Mouse (Mus musculus) liver, embryonic 14.5 days (tissue): Measurements from ENCODE around the gene Crispld2. TPM values are rescaled to one million over a fixed set of nuclear protein-coding genes. Genes with fewer than 3 reads are reported as not detected.

Source experiments
- ATAC-seq: fragments of 200-750 bp; cut with Nextera tagmentation; 2 replicates; pipeline ENCODE4 v1.8.0; 2017; ENCODE audit warnings: moderate number of reproducible peaks, mild to moderate bottlenecking, moderate library complexity; ENCODE audit not compliant: insufficient read depth
- DNase-seq, 3 experiments: peaks; one replicate each; pipeline ENCODE4 v3.0.0-alpha.2; 2012 to 2013; ENCODE audit warnings: low read depth in 3 of 3, low spot score in 3 of 3
- H3K27ac ChIP-seq: fragments of 300-500 bp; sonication (generic); 2 replicates; pipeline ENCODE4 v1.5.1; 2014; ENCODE audit warnings: moderate library complexity, mild to moderate bottlenecking, control low read depth, inconsistent platforms
- H3K27me3 ChIP-seq: fragments of 300-500 bp; sonication (generic); 2 replicates; pipeline ENCODE4 v1.6.1; 2014; ENCODE audit warnings: mild to moderate bottlenecking, low read length, moderate library complexity; ENCODE audit not compliant: control insufficient read depth, insufficient read depth
- H3K36me3 ChIP-seq: fragments of 300-500 bp; sonication (generic); replicated peaks from 2 replicates; pipeline ENCODE4 v1.6.1; 2014; ENCODE audit warnings: low read depth; ENCODE audit not compliant: control insufficient read depth, insufficient read depth
- H3K4me1 ChIP-seq, 2 experiments: fragments of 200-500 bp in 1 of 2; fragments of 300-500 bp in 1 of 2; sonication (generic) in 1 of 2; replicated peaks; 2 replicates each; pipeline ENCODE4 v1.6.1; 2012 to 2014; ENCODE audit warnings: antibody characterized with exemption in 1 of 2, inconsistent platforms in 1 of 2, low read length in 1 of 2; ENCODE audit not compliant: control insufficient read depth in 2 of 2, insufficient read depth in 2 of 2
- H3K4me2 ChIP-seq: fragments of 300-500 bp; sonication (generic); 2 replicates; pipeline ENCODE4 v1.6.1; 2014; ENCODE audit warnings: low read depth, mild to moderate bottlenecking, control low read depth, moderate library complexity
- H3K4me3 ChIP-seq, 2 experiments: fragments of 200-500 bp in 1 of 2; fragments of 300-500 bp in 1 of 2; sonication (generic) in 1 of 2; 2 replicates each; pipeline ENCODE4 v1.5.1; 2012 to 2014; ENCODE audit warnings: low read depth in 2 of 2, low read length in 2 of 2, mild to moderate bottlenecking in 2 of 2, control low read depth in 1 of 2, inconsistent platforms in 1 of 2, moderate library complexity in 1 of 2; ENCODE audit not compliant: insufficient read depth in 1 of 2
- H3K9ac ChIP-seq: fragments of 300-500 bp; sonication (generic); replicated peaks from 2 replicates; pipeline ENCODE4 v1.6.1; 2014; ENCODE audit warnings: mild to moderate bottlenecking, control low read depth, moderate library complexity
- H3K9me3 ChIP-seq: fragments of 300-500 bp; sonication (generic); 2 replicates; pipeline ENCODE4 v1.6.1; 2016; ENCODE audit warnings: low read length, mixed read lengths; ENCODE audit not compliant: control insufficient read depth
- CTCF ChIP-seq: IDR thresholded peaks from 2 replicates; pipeline ENCODE4 v1.5.1; 2016; ENCODE audit warnings: antibody characterized with exemption, low read depth, control low read depth
- EP300 ChIP-seq: IDR thresholded peaks from 2 replicates; pipeline ENCODE4 v1.6.1; 2016; ENCODE audit warnings: antibody characterized with exemption, low read depth
- WGBS: fragments of 180-500 bp; shearing (Covaris S2); extraction: QIAGEN DNeasy Blood & Tissue Kit; methylation state at CpG from one replicate; pipeline ENCODE4 v1.1.7; 2014; ENCODE audit not compliant: insufficient replicate concordance; 5-methylcytosine and 5-hydroxymethylcytosine counted together
- polyA plus RNA-seq, 2 experiments: library from polyadenylated mRNA; depleted of rRNA in 1 of 2; stranded (reverse) in 1 of 2; unstranded in 1 of 2; fragments of >200 nt; fragmentation: Nextera tagmentation in 1 of 2; extraction: Ambion mirVana in 1 of 2; gene quantifications; 2 replicates each; pipeline versions ENCODE4 v1.2.1 to v1.2.3; 2012 to 2014

Gene Crispld2
- polyA plus RNA-seq, 2 experiments, result 0.30 to 0.47 TPM

DNA sequence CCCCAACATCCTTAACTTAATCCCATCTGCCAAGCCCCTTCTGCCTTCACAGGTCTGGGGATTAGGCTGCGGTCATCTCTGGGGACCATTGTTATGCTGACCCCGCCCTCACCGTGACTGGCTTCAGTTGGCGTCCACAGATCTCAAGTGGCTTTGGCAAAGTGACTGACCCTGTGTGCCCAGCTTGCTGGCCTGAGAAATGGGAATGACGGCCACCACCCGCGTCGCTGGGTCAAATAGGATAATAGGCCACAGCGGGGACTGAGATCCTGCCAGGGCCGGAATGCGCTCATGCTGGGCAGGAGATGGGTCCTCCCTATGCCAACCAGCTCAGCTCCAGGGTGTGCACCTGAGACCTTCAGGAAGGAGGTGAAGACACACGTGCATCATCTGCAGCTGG, 46.5 kb downstream of the Crispld2 start:
- TF ChIP-seq EP300, result no peak
- TF ChIP-seq CTCF, result no peak
- no peaks in the 10 kb centered on the region for H3K27me3 ChIP-seq
- H3K36me3 ChIP-seq, result no peaks in the 10 kb centered on the region
- no peak overlapping the region for H3K4me3 ChIP-seq
- no peak for DNase-seq
- ATAC-seq, result no peak
- no peak overlapping the region for H3K9ac ChIP-seq
- 76% methylated on average over 12 of the region's 12 CpGs for WGBS
- peaks cover 0 to 12% of the 10 kb centered on the region in 2 experiments; a peak in 2 of 4 replicates for H3K4me1 ChIP-seq
- no peak overlapping the region for H3K4me2 ChIP-seq
- H3K27ac ChIP-seq, result no peak overlapping the region
- no peaks in the 10 kb centered on the region for H3K9me3 ChIP-seq

DNA sequence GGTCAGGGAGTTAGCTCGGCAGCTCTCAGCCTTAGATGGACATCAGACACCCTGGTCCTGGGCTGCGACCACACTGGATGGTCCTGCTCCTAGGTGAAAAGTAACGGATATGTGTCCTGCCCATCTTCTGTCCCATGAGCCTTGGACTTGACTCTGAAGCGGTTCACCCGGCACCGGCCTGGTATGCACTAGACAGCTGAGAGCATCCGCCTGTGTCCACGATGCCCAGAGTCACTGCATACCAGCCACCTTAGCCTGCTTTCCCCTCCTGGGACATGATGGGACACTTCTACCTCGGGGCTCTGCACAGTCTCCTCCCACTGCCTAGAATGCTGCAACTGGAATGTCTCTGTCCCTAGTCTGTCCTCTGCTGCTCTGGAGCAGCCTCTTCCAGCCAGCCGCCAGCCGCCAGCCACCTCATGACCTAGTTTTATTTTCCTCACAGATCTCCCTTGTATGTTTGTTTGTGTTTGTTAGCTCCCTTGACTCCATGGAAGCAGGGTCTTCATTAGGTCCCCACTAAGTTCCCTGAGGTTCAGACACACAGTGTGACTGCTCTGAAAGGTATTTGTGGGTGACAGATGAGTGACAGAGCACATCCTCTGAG, 47.2 kb downstream of the Crispld2 start:
- H3K4me2 ChIP-seq, result no peak overlapping the region
- DNase-seq (no peak), ATAC-seq (no peak)
- no peaks in the 10 kb centered on the region for H3K27me3 ChIP-seq
- TF ChIP-seq CTCF (no peak), EP300 (no peak)
- H3K36me3 ChIP-seq, result no peaks in the 10 kb centered on the region
- no peaks in the 10 kb centered on the region for H3K9me3 ChIP-seq
- 71% methylated on average over 11 of the region's 11 CpGs for WGBS
- H3K9ac ChIP-seq, result no peak overlapping the region
- H3K4me1 ChIP-seq, result peaks cover 0 to 12% of the 10 kb centered on the region in 2 experiments; a peak in 2 of 4 replicates
- no peak overlapping the region for H3K4me3 ChIP-seq
- no peak overlapping the region for H3K27ac ChIP-seq

DNA sequence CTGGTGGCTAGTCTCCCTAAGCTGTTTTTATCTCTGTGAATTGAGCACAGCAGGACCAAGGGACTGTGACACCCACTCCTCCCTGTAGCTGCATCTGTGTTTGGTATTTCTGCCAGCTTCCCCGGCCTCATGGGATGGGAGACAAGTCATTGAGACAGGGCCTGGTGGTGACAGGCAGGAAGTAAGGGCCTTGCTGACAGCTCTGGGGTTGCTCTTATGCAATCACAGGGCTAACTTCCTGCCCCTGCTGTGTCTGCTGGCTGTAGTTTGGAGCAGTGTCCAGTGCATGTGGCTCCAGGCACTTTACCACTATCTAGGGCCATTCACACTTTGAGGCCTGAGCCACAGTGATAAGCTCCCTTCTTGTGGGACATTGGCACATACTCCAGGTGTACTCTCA, 48.6 kb downstream of the Crispld2 start:
- Histone ChIP-seq H3K9ac (no peak overlapping the region), H3K27ac (no peak overlapping the region), H3K9me3 (no peaks in the 10 kb centered on the region), H3K4me3 (no peak overlapping the region), H3K4me1 (peaks cover 0 to 10% of the 10 kb centered on the region in 2 experiments; a peak in 2 of 4 replicates), H3K36me3 (no peaks in the 10 kb centered on the region), H3K27me3 (no peaks in the 10 kb centered on the region), H3K4me2 (no peak overlapping the region)
- DNase-seq, result no peak
- ATAC-seq, result 0 out of 2 replicates have a peak, but pooled peaks have one; percentile 33
- TF ChIP-seq CTCF, result 0 out of 2 replicates have a peak, but pooled peaks have one; percentile 2
- TF ChIP-seq EP300, result no peak
- WGBS, result 11% methylated on average over 1 of the region's 1 CpGs

DNA sequence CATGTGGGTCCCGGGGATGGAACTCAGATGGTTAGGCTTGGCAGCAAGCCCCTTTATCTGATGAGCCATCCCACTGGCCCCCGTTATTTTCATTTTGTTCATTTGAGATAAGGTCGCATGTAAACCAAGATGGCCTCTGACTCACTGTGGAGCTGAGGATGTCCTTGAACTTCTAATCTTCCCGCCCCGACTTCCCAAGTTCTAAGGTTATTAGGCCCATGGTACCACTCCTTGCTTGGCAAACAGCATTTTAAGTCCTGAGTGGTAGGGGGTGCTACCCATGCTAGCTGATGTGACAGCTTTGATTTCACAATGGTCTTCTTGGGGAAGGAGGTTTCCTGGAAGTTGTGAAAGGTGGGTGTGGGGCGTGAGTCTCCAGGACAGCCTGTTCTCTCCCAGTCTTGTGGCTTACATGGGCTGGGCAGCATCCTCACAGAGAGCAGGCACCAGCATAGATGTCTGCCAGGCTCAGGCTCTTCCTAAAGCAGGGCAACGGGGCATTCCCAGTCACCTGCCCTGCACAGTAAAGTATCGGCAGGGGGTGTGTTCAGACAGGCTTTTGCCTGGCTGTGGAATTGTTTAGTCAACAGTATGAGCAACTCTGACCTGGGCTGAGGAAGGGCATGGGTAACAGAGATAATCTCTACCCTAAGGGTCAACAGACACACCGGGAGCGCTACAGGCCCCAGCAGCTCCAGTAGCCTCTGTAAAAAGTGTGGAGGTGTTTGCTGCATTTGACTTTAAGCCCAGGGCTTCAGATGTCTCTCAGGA, 50.5 kb downstream of the Crispld2 start:
- no peak; the same call in 1 of the 2 replicates for TF ChIP-seq EP300
- no peak for TF ChIP-seq CTCF

DNA sequence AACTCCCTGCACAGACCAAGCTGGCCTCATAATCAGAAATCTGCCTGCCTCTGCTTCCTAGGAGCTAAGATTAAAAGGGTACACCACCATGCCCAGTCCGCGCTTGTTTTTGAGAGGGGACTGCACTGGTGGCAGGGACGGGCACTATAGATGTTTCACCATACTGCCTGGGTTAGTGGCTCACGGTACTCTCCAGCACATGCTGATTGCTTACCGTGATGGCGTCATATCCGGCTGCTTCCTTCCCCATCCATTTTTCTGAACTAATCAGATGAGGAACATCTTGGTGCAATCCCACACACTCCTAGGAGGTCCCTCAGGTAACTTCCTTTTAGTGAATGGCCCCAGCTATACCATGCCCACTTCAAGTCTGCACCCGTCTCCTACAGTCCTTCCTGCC, 52.7 kb downstream of the Crispld2 start:
- no peak for ATAC-seq
- H3K9ac ChIP-seq, result no peak overlapping the region
- peaks cover 0 to 10% of the 10 kb centered on the region in 2 experiments; a peak in 2 of 4 replicates for H3K4me1 ChIP-seq
- no peak overlapping the region for H3K4me3 ChIP-seq
- no peaks in the 10 kb centered on the region for H3K9me3 ChIP-seq
- H3K27ac ChIP-seq, result no peak overlapping the region
- TF ChIP-seq EP300 (no peak), CTCF (no peak)
- H3K36me3 ChIP-seq, result no peaks in the 10 kb centered on the region
- 61% methylated on average over 8 of the region's 8 CpGs for WGBS
- H3K27me3 ChIP-seq, result no peaks in the 10 kb centered on the region
- DNase-seq, result no peak
- no peak overlapping the region for H3K4me2 ChIP-seq

More for the DNA sequence above, 50.5 kb downstream of the Crispld2 start:
- Histone ChIP-seq H3K9ac (no peak overlapping the region), H3K9me3 (no peaks in the 10 kb centered on the region), H3K4me2 (no peak overlapping the region), H3K27ac (no peak overlapping the region), H3K4me3 (no peak overlapping the region), H3K36me3 (no peaks in the 10 kb centered on the region), H3K4me1 (peaks cover 0 to 10% of the 10 kb centered on the region in 2 experiments; a peak in 2 of 4 replicates), H3K27me3 (no peaks in the 10 kb centered on the region)
- DNase-seq (no peak), ATAC-seq (peak; percentile 42)
- WGBS, result 42% methylated on average over 10 of the region's 10 CpGs
